Mouse (Mus musculus) lung, postnatal 14 days (tissue): ENCODE data around the gene Gdpd2.
A peak's percentile ranks its signal among the peaks of the same experiment; 100 is the strongest.

Source experiments
- DNase-seq: peaks from one replicate; pipeline ENCODE4 v3.0.0; 2021

The Gdpd2 gene

GRCm38 (mm10) chrX:100729665-100730188 is at the start of gene Gdpd2:
TSS of gene Gdpd2 (plus strand) at chrX:100729873.
- peak; percentile 19 for DNase-seq

- peak; percentile 1 for DNase-seq
Observed at GRCm38 (mm10) chrX:100686527-100686926, 43.1 kb upstream of the Gdpd2 start.

GRCm38 (mm10) chrX:100687360-100688032 is 42.2 kb upstream of the Gdpd2 start:
- peak; percentile 38 for DNase-seq

DNA sequence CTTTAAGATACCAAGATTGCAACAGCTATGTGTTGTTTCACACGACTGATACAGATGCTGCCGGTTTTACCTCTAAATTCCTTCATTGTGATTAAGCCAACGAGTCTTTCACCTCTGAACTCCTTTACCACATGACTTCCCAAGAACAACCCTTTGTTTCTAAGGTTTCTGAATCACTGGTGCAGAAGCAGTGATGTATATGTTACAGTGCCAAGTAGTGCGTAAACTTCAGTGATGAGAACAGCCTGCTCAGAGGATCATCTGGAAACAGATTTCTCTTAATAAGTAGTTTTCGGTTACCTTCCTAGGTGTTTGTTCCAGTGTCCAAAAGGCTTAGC is 41.7 kb upstream of the Gdpd2 start:
- DNase-seq, result no peak

GRCm38 (mm10) chrX:100696776-100697175 is 32.9 kb upstream of the Gdpd2 start:
- DNase-seq, result no peak

GRCm38 (mm10) chrX:100708032-100708431 is 21.6 kb upstream of the Gdpd2 start:
- DNase-seq, result no peak

- DNase-seq, result no peak
Observed at GRCm38 (mm10) chrX:100716173-100716572, 13.5 kb upstream of the Gdpd2 start.

GRCm38 (mm10) chrX:100728947-100729346 is 726 bp upstream of the Gdpd2 start:
- no peak for DNase-seq

GRCm38 (mm10) chrX:100730266-100730665 is 593 bp downstream of the Gdpd2 start:
- no peak for DNase-seq

GRCm38 (mm10) chrX:100734359-100734758 is 4.7 kb downstream of the Gdpd2 start:
- no peak for DNase-seq

DNA sequence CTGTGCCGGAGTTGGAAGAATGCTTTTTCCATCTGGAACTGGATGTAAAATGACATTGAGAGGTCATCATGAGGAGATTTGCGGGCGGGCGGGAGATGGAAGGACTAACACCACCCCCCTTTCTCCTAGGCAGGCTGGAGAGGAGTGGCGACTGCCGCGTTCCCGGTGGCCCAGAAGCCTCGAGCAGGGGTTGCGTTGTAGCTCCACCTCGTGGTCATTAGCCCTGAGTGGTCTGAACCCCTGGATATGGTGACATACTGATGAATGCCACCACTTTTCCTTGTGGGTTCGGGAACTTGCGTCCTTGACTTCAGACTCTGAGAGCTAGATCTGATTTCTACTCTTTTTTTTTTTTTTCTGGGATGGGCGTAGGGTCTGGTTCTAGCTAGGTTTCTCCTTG is 9.2 kb downstream of the Gdpd2 start:
- DNase-seq, result peak; percentile 73

GRCm38 (mm10) chrX:100739443-100739842 is 9.8 kb downstream of the Gdpd2 start:
- DNase-seq, result no peak

- peak; percentile 12 for DNase-seq
Observed at GRCm38 (mm10) chrX:100740785-100741184, 11.1 kb downstream of the Gdpd2 start.

- DNase-seq, result peak; percentile 60
Observed at GRCm38 (mm10) chrX:100741940-100742339, 12.3 kb downstream of the Gdpd2 start.

GRCm38 (mm10) chrX:100765855-100766254 is 36.2 kb downstream of the Gdpd2 start:
- DNase-seq, result no peak

DNA sequence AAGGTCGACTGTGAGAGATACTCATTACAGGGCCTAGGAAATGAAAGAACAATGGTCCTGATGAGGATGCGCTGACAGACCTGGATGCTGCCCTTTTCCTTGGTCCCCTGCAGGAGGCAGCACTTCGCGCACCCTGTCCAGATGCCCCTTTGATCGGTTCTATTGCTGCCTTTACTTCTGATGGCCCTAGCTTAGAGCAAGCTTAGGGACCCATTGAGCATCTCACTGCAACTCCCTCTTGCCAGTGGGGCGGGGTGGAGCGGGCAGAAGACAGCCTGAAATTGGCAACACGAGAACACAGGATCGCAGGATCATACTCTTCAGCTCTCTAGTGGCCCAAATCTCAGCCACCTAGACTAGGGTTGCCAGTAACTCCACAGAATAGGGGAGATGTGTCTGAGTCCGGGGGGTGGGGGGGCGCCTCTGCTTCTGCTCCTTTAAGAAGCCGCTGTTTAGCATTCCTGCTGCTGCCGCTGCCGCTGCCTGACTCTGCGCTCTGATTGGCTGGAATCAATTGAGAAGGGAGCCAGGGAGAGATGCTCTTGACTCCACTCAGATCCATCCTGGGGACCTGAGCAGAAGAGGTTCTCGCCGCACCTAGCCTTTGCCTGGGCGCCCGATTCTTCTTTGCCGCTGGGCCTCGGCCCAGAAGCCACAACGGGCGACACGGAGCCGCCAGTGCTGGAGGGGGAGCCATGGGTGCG is 37.7 kb downstream of the Gdpd2 start, which contains the start of gene Dlg3:
Dlg3 (plus strand) TSS at position 542 of the 704 bp plus-strand sequence.
- peak; percentile 19 for DNase-seq

GRCm38 (mm10) chrX:100767885-100768626 is 38.4 kb downstream of the Gdpd2 start:
- DNase-seq, result no peak

GRCm38 (mm10) chrX:100769281-100769680 is 39.6 kb downstream of the Gdpd2 start:
- no peak for DNase-seq

GRCm38 (mm10) chrX:100774341-100774811 is 44.7 kb downstream of the Gdpd2 start:
- DNase-seq, result peak; percentile 76

DNA sequence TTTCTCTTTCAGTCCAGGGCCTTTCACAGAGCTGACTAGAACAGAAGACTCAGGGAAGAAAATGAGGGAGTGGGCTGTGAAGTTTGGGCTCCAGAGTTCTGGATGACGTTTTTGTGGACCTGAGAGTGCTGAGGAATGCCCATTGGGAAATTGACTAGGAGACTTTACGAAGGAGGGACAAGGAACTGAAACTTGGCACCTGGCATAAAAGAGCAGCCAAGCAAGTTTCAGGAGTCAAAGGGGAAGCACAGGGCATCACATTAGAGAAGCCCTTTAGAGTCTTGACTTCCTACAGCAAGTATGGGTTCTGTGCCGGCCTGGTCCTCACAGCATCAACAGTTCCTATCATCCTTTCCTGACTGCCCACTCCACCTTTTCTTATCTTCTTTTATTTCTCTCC is 45.7 kb downstream of the Gdpd2 start:
- no peak for DNase-seq

GRCm38 (mm10) chrX:100776494-100776893 is 46.8 kb downstream of the Gdpd2 start:
- peak; percentile 58 for DNase-seq

DNA sequence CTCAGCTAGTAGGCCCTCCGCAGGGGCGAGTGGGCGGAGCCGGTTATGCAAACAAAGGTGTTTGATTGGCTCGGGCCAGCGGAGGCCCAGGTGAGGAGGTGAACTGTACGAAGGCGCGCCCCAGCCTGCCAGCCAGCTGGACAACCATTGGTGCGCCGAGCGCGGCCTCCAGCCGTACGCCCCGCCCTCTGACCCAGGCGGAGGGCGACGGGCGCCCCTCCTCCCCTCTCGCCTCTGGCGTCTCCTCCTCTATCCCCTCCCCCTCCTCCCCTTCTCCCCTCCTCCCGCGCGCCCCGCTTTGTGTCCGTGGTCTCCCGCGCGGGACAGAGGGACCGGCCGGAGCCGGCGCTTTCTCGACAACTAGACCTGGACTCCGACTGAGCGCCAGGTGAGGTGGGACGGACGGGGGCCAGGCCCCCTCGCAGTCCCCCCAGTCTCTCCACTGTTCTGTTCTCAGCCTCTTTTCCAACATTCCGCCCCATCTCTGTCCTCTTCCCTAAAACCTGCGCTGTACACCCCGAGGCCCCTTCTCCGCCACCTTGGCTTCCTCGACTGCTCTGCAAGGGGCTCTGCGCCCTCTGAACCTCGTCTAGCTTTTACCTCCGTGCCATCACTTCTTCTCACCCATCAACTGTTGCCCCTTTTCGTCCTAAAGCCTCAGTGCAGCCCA is 47.4 kb downstream of the Gdpd2 start:
- peak; percentile 70 for DNase-seq
